Mouse (Mus musculus) layer of hippocampus, adult 18-20 months (tissue): ENCODE measurements at regions not wholly inside any gene's neighbourhood (a gene's known extent, or its start where the extent isn't known, plus 50 kb on each side); places are given as distances from the start of the nearest gene placed in this dataset.

Experiments
- DNase-seq, 2 experiments: peaks; one replicate each; pipeline ENCODE4 v3.0.0; 2022; ENCODE audit warnings: low spot score in 2 of 2

- DNase-seq: no peak
Observed at GRCm38 (mm10) chr3:119976363-119976762, 192.1 kb upstream of the Ptbp2 start.

GRCm38 (mm10) chr3:119958799-119959467 is 174.7 kb upstream of the Ptbp2 start:
- DNase-seq: no peak

GRCm38 (mm10) chr3:119957529-119957928 is 173.3 kb upstream of the Ptbp2 start:
- peak in 1 of 2 experiments; percentile 53 for DNase-seq

GRCm38 (mm10) chr3:119955745-119956615 is 171.7 kb upstream of the Ptbp2 start:
- peak in 1 of 2 experiments; percentile 26 for DNase-seq

- no peak for DNase-seq
Observed at GRCm38 (mm10) chr3:119950721-119951120, 166.5 kb upstream of the Ptbp2 start.

GRCm38 (mm10) chr3:119950070-119950469 is 165.8 kb upstream of the Ptbp2 start:
- peak in 1 of 2 experiments; percentile 52 for DNase-seq

GRCm38 (mm10) chr3:119949620-119950019 is 165.4 kb upstream of the Ptbp2 start:
- DNase-seq: peak in 1 of 2 experiments; percentile 34

GRCm38 (mm10) chr3:119949041-119949470 is 164.8 kb upstream of the Ptbp2 start:
- DNase-seq: peak in 1 of 2 experiments; percentile 52

GRCm38 (mm10) chr3:119947126-119947525 is 162.9 kb upstream of the Ptbp2 start:
- no peak for DNase-seq

GRCm38 (mm10) chr3:119944115-119944514 is 159.8 kb upstream of the Ptbp2 start:
- DNase-seq: no peak

- DNase-seq: peak in 1 of 2 experiments; percentile 26
Observed at GRCm38 (mm10) chr3:119939091-119939490, 154.8 kb upstream of the Ptbp2 start.

GRCm38 (mm10) chr3:119938425-119938824 is 154.2 kb upstream of the Ptbp2 start:
- no peak for DNase-seq

GRCm38 (mm10) chr3:119936526-119936925 is 152.3 kb upstream of the Ptbp2 start:
- no peak for DNase-seq

GRCm38 (mm10) chr3:119933049-119933511 is 148.8 kb upstream of the Ptbp2 start:
- peak; percentile 48 to 69 for DNase-seq

- DNase-seq: no peak
Observed at GRCm38 (mm10) chr3:119928281-119928680, 144.0 kb upstream of the Ptbp2 start.

- DNase-seq: no peak
Observed at GRCm38 (mm10) chr3:119919501-119920141, 135.4 kb upstream of the Ptbp2 start.

- DNase-seq: no peak
Observed at GRCm38 (mm10) chr3:119915984-119916865, 132.0 kb upstream of the Ptbp2 start.

- DNase-seq: no peak
Observed at GRCm38 (mm10) chr3:119911532-119911931, 127.3 kb upstream of the Ptbp2 start.

- DNase-seq: no peak
Observed at GRCm38 (mm10) chr3:119904244-119904643, 120.0 kb upstream of the Ptbp2 start.

- DNase-seq: no peak
Observed at GRCm38 (mm10) chr3:119895141-119895540, 110.9 kb upstream of the Ptbp2 start.

GRCm38 (mm10) chr3:119894035-119894434 is 109.8 kb upstream of the Ptbp2 start:
- DNase-seq: peak in 1 of 2 experiments; percentile 14
